In the genomic region with DNA sequence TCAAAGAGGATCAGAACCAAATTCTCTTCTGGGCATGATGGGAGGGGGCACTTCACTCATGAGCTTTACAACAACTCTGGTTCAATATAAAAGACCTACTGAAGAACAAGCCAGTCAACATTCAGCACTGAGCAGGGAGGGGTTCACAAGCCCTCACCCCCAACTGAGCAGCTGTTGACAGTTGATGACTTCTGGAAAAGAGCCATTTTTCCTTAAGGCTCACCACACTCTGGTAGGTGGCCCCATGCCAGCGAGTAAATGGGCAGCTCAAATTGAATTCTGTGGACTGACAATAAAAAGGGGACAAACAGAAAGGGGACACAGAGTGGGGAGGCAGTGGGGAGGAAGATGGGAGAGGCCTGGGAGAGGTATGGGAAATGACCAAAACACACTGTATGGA, we compare ENCODE assay signal across 18 mouse cellular contexts.
DNase-seq lines count a peak whose midpoint lies in the region; ATAC-seq and TF ChIP-seq lines count a peak whose summit lies in the region.
"Had no signal": no experiment of that assay in that cellular context is flagged by ENCODE, and none has a peak within 500 bp of the region (broad histone marks: within the 10 kb centered on the region; RNA-seq: fewer than 3 reads in every experiment).

No protein-coding gene starts in this region.

- no peak overlapping the region for H3K4me2 ChIP-seq in kidney, embryonic 16.5 days (replicated peaks; ENCODE audit: low read depth, low read length)
- H3K4me2 ChIP-seq in kidney, embryonic 15.5 days, result no peak overlapping the region
- no peak overlapping the region for H3K4me2 ChIP-seq in liver, embryonic 11.5 days
- H3K4me2 ChIP-seq: embryonic facial prominence, embryonic 13.5 days; midbrain, embryonic 13.5 days had no signal

- TF ChIP-seq CTCF in C2C12 (IDR thresholded peaks at IDR 0.05; ENCODE audit: control insufficient read depth, insufficient read depth, insufficient read length), result no peak

- peaks cover 33% of the 10 kb centered on the region for H3K79me2 ChIP-seq in C2C12 (ENCODE audit: control insufficient read depth, insufficient read depth)

- H3K4me1 ChIP-seq in kidney, embryonic 16.5 days (ENCODE audit: insufficient read depth, low read length), result peaks cover 36% of the 10 kb centered on the region
- peaks cover 52% of the 10 kb centered on the region for H3K4me1 ChIP-seq in kidney, embryonic 15.5 days
- H3K4me1 ChIP-seq in liver, embryonic 11.5 days (replicated peaks; ENCODE audit: control insufficient read depth, insufficient read depth, low read length), result peaks cover 3% of the 10 kb centered on the region; the same call in 1 of the 2 replicates

- peaks cover 3% of the 10 kb centered on the region for H3K79me3 ChIP-seq in C2C12 (ENCODE audit: low read depth)

- DNase-seq in kidney, adult 11 months, result peak; percentile 48
- DNase-seq in ES-CJ7 (ENCODE audit: low read depth, low spot score), result peak; percentile 71
- no peak for DNase-seq in liver, embryonic 11.5 days (ENCODE audit: low spot score)
- no peak for DNase-seq in urinary bladder, postnatal 25 days (ENCODE audit: low spot score)
- DNase-seq: adrenal gland, postnatal 25 days; cerebellum, postnatal 25 days; gastrocnemius, postnatal 14 days; layer of hippocampus, adult 9-11 months; lung, postnatal 10 days; right cerebral cortex, postnatal 4 days; thymus, adult 2 months had no signal

- no peak overlapping the region for H3K9ac ChIP-seq in kidney, embryonic 16.5 days (replicated peaks; ENCODE audit: low read length)
- H3K9ac ChIP-seq in kidney, embryonic 15.5 days, result no peak overlapping the region
- no peak overlapping the region for H3K9ac ChIP-seq in liver, embryonic 11.5 days (ENCODE audit: low read depth, low read length)
- H3K9ac ChIP-seq: embryonic facial prominence, embryonic 13.5 days; midbrain, embryonic 13.5 days had no signal

- WGBS in kidney, embryonic 16.5 days, result 35% methylated on average over 1 of the region's 1 CpGs
- WGBS in kidney, embryonic 15.5 days, result 40% methylated on average over 1 of the region's 1 CpGs
- WGBS in liver, embryonic 11.5 days, result 72% methylated on average over 1 of the region's 1 CpGs

- no peak overlapping the region for H3K27ac ChIP-seq in kidney, embryonic 16.5 days (ENCODE audit: low read length)
- peak overlapping the region; percentile 57 for H3K27ac ChIP-seq in kidney, embryonic 15.5 days
- H3K27ac ChIP-seq in liver, embryonic 11.5 days (ENCODE audit: low read depth, low read length), result no peak overlapping the region
- H3K27ac ChIP-seq: embryonic facial prominence, embryonic 13.5 days; heart, embryonic 10.5 days; midbrain, embryonic 13.5 days had no signal

- no peaks in the 10 kb centered on the region for H3K36me3 ChIP-seq in kidney, embryonic 16.5 days (ENCODE audit: insufficient read depth, low read length)
- no peaks in the 10 kb centered on the region for H3K36me3 ChIP-seq in C2C12 (ENCODE audit: control insufficient read depth, insufficient read depth)
- no peaks in the 10 kb centered on the region for H3K36me3 ChIP-seq in kidney, embryonic 15.5 days
- H3K36me3 ChIP-seq in liver, embryonic 11.5 days (ENCODE audit: control insufficient read depth, insufficient read depth, low read length), result no peaks in the 10 kb centered on the region
- H3K36me3 ChIP-seq: embryonic facial prominence, embryonic 13.5 days; heart, embryonic 10.5 days; midbrain, embryonic 13.5 days had no signal

- H3K4me3 ChIP-seq in kidney, embryonic 16.5 days (ENCODE audit: low read length), result no peak overlapping the region
- no peak overlapping the region for H3K4me3 ChIP-seq in C2C12 (ENCODE audit: insufficient read depth, poor library complexity, severe bottlenecking)
- no peak overlapping the region for H3K4me3 ChIP-seq in kidney, embryonic 15.5 days (replicated peaks)
- H3K4me3 ChIP-seq in liver, embryonic 11.5 days (ENCODE audit: low read depth, low read length), result no peak overlapping the region
- H3K4me3 ChIP-seq: embryonic facial prominence, embryonic 13.5 days; heart, embryonic 10.5 days; midbrain, embryonic 13.5 days had no signal

- no peak overlapping the region for H3ac ChIP-seq in C2C12 (ENCODE audit: control insufficient read depth, insufficient read length, low read depth)

- ATAC-seq in kidney, embryonic 16.5 days (ENCODE audit: low FRiP score, low TSS enrichment), result no peak
- ATAC-seq in kidney, embryonic 15.5 days (replicated peaks; ENCODE audit: low FRiP score), result no peak
- no peak for ATAC-seq in liver, embryonic 11.5 days (replicated peaks; ENCODE audit: low FRiP score)
- ATAC-seq: intestine, embryonic 16.5 days; midbrain, embryonic 13.5 days had no signal

- no peaks in the 10 kb centered on the region for H3K9me3 ChIP-seq in kidney, embryonic 16.5 days (ENCODE audit: low read length)
- H3K9me3 ChIP-seq in kidney, embryonic 15.5 days (replicated peaks), result no peaks in the 10 kb centered on the region
- no peaks in the 10 kb centered on the region for H3K9me3 ChIP-seq in liver, embryonic 11.5 days (ENCODE audit: control insufficient read depth, low read length)
- H3K9me3 ChIP-seq: embryonic facial prominence, embryonic 13.5 days; heart, embryonic 10.5 days; midbrain, embryonic 13.5 days had no signal

- H3K27me3 ChIP-seq in kidney, embryonic 16.5 days (ENCODE audit: insufficient read depth, low read length), result no peaks in the 10 kb centered on the region
- H3K27me3 ChIP-seq in C2C12 (ENCODE audit: control insufficient read depth, insufficient read depth, insufficient read length), result no peaks in the 10 kb centered on the region
- no peaks in the 10 kb centered on the region for H3K27me3 ChIP-seq in kidney, embryonic 15.5 days
- no peaks in the 10 kb centered on the region for H3K27me3 ChIP-seq in liver, embryonic 11.5 days (replicated peaks; ENCODE audit: control insufficient read depth, insufficient read depth, low read length)
- H3K27me3 ChIP-seq: embryonic facial prominence, embryonic 13.5 days; midbrain, embryonic 13.5 days had no signal

TF ChIP-seq in C2C12, 6 proteins besides CTCF, POLR2A, EP300 and RAD21:
- TF ChIP-seq CEBPB (IDR thresholded peaks at IDR 0.05; ENCODE audit: low read depth) (no peak), MYOD1 (IDR thresholded peaks at IDR 0.05; ENCODE audit: control insufficient read depth, insufficient read length, low read depth) (peak; percentile 41)

Comparison
In these comparisons a context has a peak if more than half of its experiments do, and no peak if none do; other contexts are left out.
1. DNase-seq: peak in kidney, adult 11 months (single experiment) and ES-CJ7 (single experiment); none in liver, embryonic 11.5 days (single experiment) and urinary bladder, postnatal 25 days (single experiment).